Mouse (Mus musculus) MEL (cell line): ENCODE data around the gene Prnd. TPM values are rescaled to one million over a fixed set of nuclear protein-coding genes. Genes with fewer than 3 reads are reported as not detected.

Experiments
- DNase-seq: peaks from one replicate; pipeline ENCODE4 v3.0.0; 2011; ENCODE audit warnings: low read depth, low spot score
- H3K27ac ChIP-seq: 2 replicates; pipeline ENCODE4 v1.5.1; 2012; ENCODE audit warnings: low read depth, mild to moderate bottlenecking, control low read depth, low read length, moderate library complexity; ENCODE audit not compliant: control insufficient read depth
- H3K27me3 ChIP-seq, 2 experiments: fragments of 150-350 bp in 1 of 2; sonication (generic) in 1 of 2; 2 replicates each; pipeline ENCODE4 v1.6.1; 2012; ENCODE audit warnings: low read length in 2 of 2, mild to moderate bottlenecking in 2 of 2, improper control_type of control experiment in 1 of 2, moderate library complexity in 1 of 2; ENCODE audit not compliant: insufficient read depth in 2 of 2, control insufficient read depth in 1 of 2
- H3K36me3 ChIP-seq, 2 experiments: 2 replicates each; pipeline ENCODE4 v1.6.1; 2012 to 2014; ENCODE audit warnings: low read length in 2 of 2, improper control_type of control experiment in 1 of 2, inconsistent platforms in 1 of 2, mild to moderate bottlenecking in 1 of 2; ENCODE audit not compliant: insufficient read depth in 2 of 2, control insufficient read depth in 1 of 2
- H3K4me1 ChIP-seq, 2 experiments: fragments of 150-350 bp in 1 of 2; sonication (generic) in 1 of 2; 2 replicates each; pipeline ENCODE4 v1.6.1; 2012; ENCODE audit warnings: low read length in 2 of 2, improper control_type of control experiment in 1 of 2, mild to moderate bottlenecking in 1 of 2; ENCODE audit not compliant: insufficient read depth in 2 of 2, control insufficient read depth in 1 of 2
- H3K4me3 ChIP-seq, 2 experiments: fragments of 150-350 bp in 1 of 2; sonication (generic) in 1 of 2; 2 replicates each; pipeline ENCODE4 v1.5.1; 2012; ENCODE audit warnings: low read depth in 2 of 2, low read length in 2 of 2, mild to moderate bottlenecking in 2 of 2, moderate library complexity in 2 of 2, control low read depth in 1 of 2, improper control_type of control experiment in 1 of 2; ENCODE audit not compliant: control insufficient read depth in 1 of 2, insufficient read depth in 1 of 2
- H3K79me2 ChIP-seq: 2 replicates; pipeline ENCODE4 v1.6.1; 2012; ENCODE audit warnings: mild to moderate bottlenecking, low read length, moderate library complexity; ENCODE audit not compliant: control insufficient read depth, poor library complexity, insufficient read depth
- H3K9ac ChIP-seq: 2 replicates; pipeline ENCODE4 v1.6.1; 2012; ENCODE audit warnings: low read depth, mild to moderate bottlenecking, control low read depth, low read length, moderate library complexity; ENCODE audit not compliant: control insufficient read depth, poor library complexity, severe bottlenecking
- H3K9me3 ChIP-seq: fragments of 150-350 bp; sonication (generic); replicated peaks from 2 replicates; pipeline ENCODE4 v1.6.1; 2012; ENCODE audit warnings: mild to moderate bottlenecking, low read length, improper control_type of control experiment, moderate library complexity; ENCODE audit not compliant: insufficient read depth
- E2F4 ChIP-seq: IDR thresholded peaks from 2 replicates; pipeline ENCODE4 v1.6.1; 2011; ENCODE audit warnings: low read depth, low read length, improper control_type of control experiment, borderline replicate concordance
- ELF1 ChIP-seq: IDR thresholded peaks from 2 replicates; pipeline ENCODE4 v1.6.1; 2014; ENCODE audit warnings: low read depth, mild to moderate bottlenecking, inconsistent platforms, low read length, improper control_type of control experiment, moderate library complexity
- GATA1 ChIP-seq: IDR thresholded peaks from 2 replicates; pipeline ENCODE4 v1.6.1; 2011; ENCODE audit warnings: low read depth, low read length, improper control_type of control experiment
- JUND ChIP-seq: IDR thresholded peaks from 2 replicates; pipeline ENCODE4 v1.6.1; 2011; ENCODE audit warnings: low read depth, mild to moderate bottlenecking, improper control_type of control experiment, low read length
- KAT2A ChIP-seq: conservative IDR thresholded peaks from 2 replicates; pipeline ENCODE4 v1.6.1; 2012; ENCODE audit warnings: low read depth, low read length, improper control_type of control experiment, inconsistent platforms
- MAZ ChIP-seq: IDR thresholded peaks from 2 replicates; pipeline ENCODE4 v1.6.1; 2012; ENCODE audit warnings: low read depth, mild to moderate bottlenecking, inconsistent platforms, low read length, improper control_type of control experiment
- MEF2A ChIP-seq: IDR thresholded peaks from 2 replicates; pipeline ENCODE4 v1.6.1; 2014; ENCODE audit warnings: low read depth, mild to moderate bottlenecking, inconsistent platforms, low read length, improper control_type of control experiment; ENCODE audit not compliant: poor library complexity, insufficient replicate concordance, severe bottlenecking; ENCODE audit errors: extremely low read depth
- MXI1 ChIP-seq: IDR thresholded peaks from 2 replicates; pipeline ENCODE4 v1.6.1; 2011; ENCODE audit warnings: mild to moderate bottlenecking, low read depth, low read length, improper control_type of control experiment
- MYB ChIP-seq: IDR thresholded peaks from 2 replicates; pipeline ENCODE4 v1.6.1; 2011; ENCODE audit warnings: mild to moderate bottlenecking, low read depth, low read length, improper control_type of control experiment
- MYC ChIP-seq: IDR thresholded peaks from 2 replicates; pipeline ENCODE4 v1.6.1; 2011; ENCODE audit warnings: low read depth, mild to moderate bottlenecking, low read length, improper control_type of control experiment, moderate library complexity
- NELFE ChIP-seq: IDR thresholded peaks from 2 replicates; pipeline ENCODE4 v1.6.1; 2011; ENCODE audit warnings: low read depth, low read length, improper control_type of control experiment
- NRF1 ChIP-seq: IDR thresholded peaks from 2 replicates; pipeline ENCODE4 v1.6.1; 2014; ENCODE audit warnings: low read depth, mild to moderate bottlenecking, inconsistent platforms, low read length, improper control_type of control experiment, moderate library complexity; ENCODE audit not compliant: poor library complexity, insufficient read depth, severe bottlenecking
- POLR2A ChIP-seq, 2 experiments: IDR thresholded peaks; 2 replicates each; pipeline ENCODE4 v1.6.1; 2011 to 2012; ENCODE audit warnings: low read length in 2 of 2, mild to moderate bottlenecking in 2 of 2, control low read depth in 1 of 2, improper control_type of control experiment in 1 of 2, low read depth in 1 of 2, moderate library complexity in 1 of 2; ENCODE audit not compliant: control insufficient read depth in 1 of 2, insufficient read depth in 1 of 2, poor library complexity in 1 of 2
- POLR2AphosphoS5 ChIP-seq: IDR thresholded peaks from 2 replicates; pipeline ENCODE4 v1.6.1; 2012; ENCODE audit warnings: low read depth, borderline replicate concordance, mild to moderate bottlenecking, inconsistent platforms, low read length, moderate library complexity, mixed read lengths
- RCOR1 ChIP-seq: IDR thresholded peaks from 2 replicates; pipeline ENCODE4 v1.6.1; 2012; ENCODE audit warnings: low read depth, mild to moderate bottlenecking, inconsistent platforms, low read length, improper control_type of control experiment
- SMC3 ChIP-seq: IDR thresholded peaks from 2 replicates; pipeline ENCODE4 v1.6.1; 2011; ENCODE audit warnings: low read depth, low read length, improper control_type of control experiment
- TAL1 ChIP-seq: IDR thresholded peaks from 2 replicates; pipeline ENCODE4 v1.6.1; 2012; ENCODE audit warnings: mild to moderate bottlenecking, inconsistent platforms, low read length, moderate library complexity, mixed read lengths
- TBP ChIP-seq: IDR thresholded peaks from 2 replicates; pipeline ENCODE4 v1.8.0; 2011; ENCODE audit warnings: low read depth, low read length, improper control_type of control experiment
- TCF12 ChIP-seq: IDR thresholded peaks from 2 replicates; pipeline ENCODE4 v1.6.1; 2014; ENCODE audit warnings: low read depth, mild to moderate bottlenecking, inconsistent platforms, low read length, improper control_type of control experiment, moderate library complexity
- ZC3H11A ChIP-seq: IDR thresholded peaks from 2 replicates; pipeline ENCODE4 v1.6.1; 2012; ENCODE audit warnings: low read depth, mild to moderate bottlenecking, inconsistent platforms, low read length, improper control_type of control experiment
- ZKSCAN1 ChIP-seq: IDR thresholded peaks from 2 replicates; pipeline ENCODE4 v1.6.1; 2012; ENCODE audit warnings: low read depth, mild to moderate bottlenecking, inconsistent platforms, low read length, improper control_type of control experiment, moderate library complexity
- ZMIZ1 ChIP-seq: IDR thresholded peaks from 2 replicates; pipeline ENCODE4 v1.6.1; 2012; ENCODE audit warnings: low read depth, mild to moderate bottlenecking, inconsistent platforms, low read length, improper control_type of control experiment, moderate library complexity
- ZNF384 ChIP-seq: IDR thresholded peaks from 2 replicates; pipeline ENCODE4 v1.6.1; 2012; ENCODE audit warnings: low read depth, mild to moderate bottlenecking, inconsistent platforms, low read length, improper control_type of control experiment
- polyA plus RNA-seq, 2 experiments: library from polyadenylated mRNA; stranded (reverse) in 1 of 2; unstranded in 1 of 2; fragments of >175 nt in 1 of 2; fragments of >200 nt in 1 of 2; gene quantifications; 2 replicates each; pipeline versions ENCODE4 v1.2.1 to v1.2.4; 2012; ENCODE audit warnings: low replicate concordance in 2 of 2, low read depth in 1 of 2; ENCODE audit not compliant: insufficient read length in 2 of 2, insufficient read depth in 1 of 2, missing spikeins in 1 of 2
- total RNA-seq: library from RNA; depleted of rRNA; stranded (reverse); fragments of 300-350 nt; gene quantifications from 2 replicates; pipeline ENCODE4 v1.2.3, GENCODE M21; 2012

The Prnd gene
- total and polyA plus RNA-seq, 3 experiments = 0.06 TPM; not detected in 2

- H3K79me2 ChIP-seq = no peaks in the 10 kb centered on the region
- no peak for TF ChIP-seq ZKSCAN1
- TF ChIP-seq KAT2A = no peak
- no peak for TF ChIP-seq POLR2A (IDR thresholded peaks at IDR 0.05; ENCODE audit: control insufficient read depth in 1 of 2, insufficient read depth in 1 of 2, low read depth in 1 of 2, low read length in 2 of 2, poor library complexity in 1 of 2)
- no peak for TF ChIP-seq TCF12
- TF ChIP-seq GATA1 = no peak
- TF ChIP-seq, all 39 proteins: peak for 0
- H3K36me3 ChIP-seq = no peaks in the 10 kb centered on the region
- no peaks in the 10 kb centered on the region for H3K4me1 ChIP-seq
- no peaks in the 10 kb centered on the region for H3K27me3 ChIP-seq
- no peak overlapping the region for H3K27ac ChIP-seq
- no peaks in the 10 kb centered on the region for H3K9me3 ChIP-seq
- H3K4me3 ChIP-seq = no peak overlapping the region
- DNase-seq = no peak
- no peak overlapping the region for H3K9ac ChIP-seq
Observed at GRCm38 (mm10) chr2:132001696-132002334, 51.2 kb downstream of the Prnd start.

GRCm38 (mm10) chr2:132003916-132004315, 53.3 kb downstream of the Prnd start:
- no peak overlapping the region for H3K9ac ChIP-seq
- no peaks in the 10 kb centered on the region for H3K79me2 ChIP-seq
- TF ChIP-seq JUND = no peak
- TF ChIP-seq POLR2AphosphoS5 = no peak
- no peak for TF ChIP-seq MAZ
- no peak for TF ChIP-seq KAT2A
- no peak for TF ChIP-seq MXI1
- TF ChIP-seq MYC = no peak
- TF ChIP-seq, all 39 proteins: peak for 0
- Histone ChIP-seq H3K36me3 (no peaks in the 10 kb centered on the region), H3K9me3 (no peaks in the 10 kb centered on the region), H3K4me3 (no peak overlapping the region), H3K27ac (no peak overlapping the region), H3K27me3 (no peaks in the 10 kb centered on the region), H3K4me1 (no peaks in the 10 kb centered on the region)
- DNase-seq = no peak

GRCm38 (mm10) chr2:132004495-132005136, 54.0 kb downstream of the Prnd start:
- Histone ChIP-seq H3K9ac (no peak overlapping the region), H3K79me2 (no peaks in the 10 kb centered on the region), H3K4me1 (no peaks in the 10 kb centered on the region), H3K9me3 (no peaks in the 10 kb centered on the region), H3K27ac (no peak overlapping the region), H3K36me3 (no peaks in the 10 kb centered on the region), H3K27me3 (no peaks in the 10 kb centered on the region), H3K4me3 (no peak overlapping the region)
- DNase-seq = no peak
- TF ChIP-seq MEF2A (no peak), E2F4 (no peak), ZC3H11A (no peak), ELF1 (no peak), TBP (no peak), NELFE (no peak), NRF1 (no peak), TAL1 (no peak), RCOR1 (no peak), SMC3 (no peak), ZNF384 (no peak), ZKSCAN1 (no peak), MYB (no peak), ZMIZ1 (no peak), KAT2A (no peak), GATA1 (no peak)
- TF ChIP-seq, all 39 proteins: peak for 0
